Mouse (Mus musculus) left cerebral cortex, adult 18-20 months (tissue): ENCODE measurements around the gene Gtf2f1. TPM values are rescaled to one million over a fixed set of nuclear protein-coding genes. Genes with fewer than 3 reads are reported as not detected.

Experiments used
- DNase-seq, 2 experiments: peaks; one replicate each; pipeline ENCODE4 v3.0.0; 2021 to 2022; ENCODE audit warnings: low spot score in 2 of 2, mixed read lengths in 1 of 2
- total RNA-seq, 2 experiments: library from RNA; stranded (reverse); gene quantifications; 2 replicates each; pipeline ENCODE4 v1.2.3; 2021

Gtf2f1 gene
- total RNA-seq, 2 experiments from 2014 or later: 60.7 to 64.5 TPM

GRCm38 (mm10) chr17:57007137-57007905 is 3.8 kb downstream of the Gtf2f1 start:
- no peak for DNase-seq

DNA sequence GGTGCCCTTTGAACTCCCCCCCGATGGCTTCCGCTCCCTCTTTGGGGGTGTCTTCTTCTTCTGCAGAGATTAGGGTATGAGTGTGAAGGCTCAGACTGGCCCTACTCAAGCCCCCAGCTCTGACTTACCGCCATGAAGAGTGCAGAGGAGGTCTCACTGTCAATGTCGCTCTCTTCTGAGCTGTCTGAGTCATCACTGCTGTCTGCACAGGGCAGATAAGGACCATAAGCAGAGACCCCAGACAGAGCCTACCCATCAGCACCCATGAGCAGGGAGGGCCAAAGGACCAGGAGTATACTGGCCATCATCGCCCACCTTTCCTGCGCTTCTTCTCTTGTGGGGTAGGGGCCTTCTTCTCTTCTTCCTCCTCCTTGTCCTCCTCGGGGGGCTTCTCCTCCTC is 7.1 kb downstream of the Gtf2f1 start:
- no peak for DNase-seq

- no peak for DNase-seq
Observed at GRCm38 (mm10) chr17:57001228-57001627, 9.9 kb downstream of the Gtf2f1 start.

DNA sequence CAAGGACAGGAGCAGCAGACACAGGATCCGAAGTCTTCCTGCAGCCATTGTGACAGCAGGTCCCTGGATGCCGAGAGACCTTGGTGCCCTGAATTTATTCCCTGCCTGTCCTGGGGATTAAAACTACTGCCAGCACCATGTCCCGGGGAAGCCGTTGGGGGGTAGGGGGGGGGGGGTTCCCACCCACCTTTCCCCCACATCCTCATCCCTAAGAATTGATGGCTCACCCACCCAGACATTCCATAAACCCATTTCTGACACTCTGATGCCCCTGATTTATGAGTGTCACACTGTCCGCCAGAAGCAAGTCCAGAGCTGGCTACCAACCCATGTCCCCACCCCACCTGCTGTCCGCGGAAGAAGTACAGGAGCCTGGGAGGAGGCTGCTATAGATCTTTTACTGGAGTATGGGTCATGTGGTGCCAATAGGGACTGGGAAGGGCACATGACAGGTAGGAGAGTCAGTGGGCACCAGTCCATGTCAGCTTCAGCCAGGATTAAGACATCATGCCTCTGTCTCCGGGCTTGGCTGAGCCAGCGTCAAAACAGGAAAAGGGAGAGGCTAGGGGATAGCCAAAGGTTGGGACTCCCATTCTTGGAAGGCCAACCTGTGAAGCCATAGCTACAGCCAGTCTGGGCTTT is 11.0 kb downstream of the Gtf2f1 start, which contains the start of gene Pspn:
Pspn (minus strand) TSS at position 51 of the 642 bp plus-strand sequence.
- DNase-seq: no peak

DNA sequence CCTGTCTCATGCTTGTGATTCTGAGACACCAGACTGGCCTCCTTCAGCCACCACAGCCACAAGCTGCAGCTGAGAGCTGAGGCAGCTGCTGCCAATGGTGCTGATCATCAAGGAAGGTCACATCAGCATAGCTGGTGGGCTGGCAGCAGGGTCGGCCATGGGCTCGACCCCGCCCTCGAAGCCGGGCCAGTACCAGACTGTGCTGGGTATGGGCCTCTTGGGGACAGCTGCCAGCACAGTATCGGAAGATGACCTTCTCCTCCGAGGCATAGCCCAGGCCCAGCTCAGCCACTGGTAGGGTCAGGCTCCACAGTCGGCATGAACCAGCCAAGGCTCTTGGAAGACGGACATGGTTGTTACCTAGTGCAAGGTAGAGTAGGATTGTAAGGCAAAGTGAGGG is 11.7 kb downstream of the Gtf2f1 start:
- DNase-seq: no peak

DNA sequence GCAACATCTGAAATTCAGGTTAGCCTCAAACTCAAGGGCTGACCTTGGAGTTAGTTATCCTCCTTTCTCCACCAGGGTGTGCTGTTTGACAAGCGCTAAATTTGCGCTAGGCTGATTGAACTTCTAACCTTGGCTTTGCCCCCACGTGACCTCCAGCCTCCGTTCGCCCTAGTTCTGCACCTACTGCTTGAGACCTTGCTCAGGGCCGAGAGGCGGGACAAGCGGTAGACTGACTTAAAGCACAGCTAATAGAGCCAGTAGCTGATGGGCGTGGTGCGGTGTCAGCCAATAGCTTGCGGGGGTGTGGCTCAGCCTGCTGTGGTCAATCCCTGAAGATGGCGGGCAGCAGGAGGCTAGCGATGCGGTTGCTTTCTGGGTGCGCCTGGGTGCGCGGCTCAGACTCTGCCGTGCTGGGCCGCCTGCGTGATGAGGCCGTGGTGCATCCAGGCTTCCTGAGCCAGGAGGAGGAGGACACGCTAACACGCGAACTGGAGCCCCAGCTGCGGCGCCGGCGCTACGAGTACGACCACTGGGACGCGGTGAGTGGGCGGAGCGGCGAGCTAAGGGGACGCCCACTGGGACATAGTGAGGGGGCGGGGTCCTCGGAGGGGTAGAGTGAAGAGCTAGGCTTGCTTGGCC is 13.9 kb downstream of the Gtf2f1 start, which contains the start of gene Alkbh7:
Alkbh7 (plus strand) TSS at position 311 of the 639 bp plus-strand sequence.
- DNase-seq: peak; percentile 90 to 93

DNA sequence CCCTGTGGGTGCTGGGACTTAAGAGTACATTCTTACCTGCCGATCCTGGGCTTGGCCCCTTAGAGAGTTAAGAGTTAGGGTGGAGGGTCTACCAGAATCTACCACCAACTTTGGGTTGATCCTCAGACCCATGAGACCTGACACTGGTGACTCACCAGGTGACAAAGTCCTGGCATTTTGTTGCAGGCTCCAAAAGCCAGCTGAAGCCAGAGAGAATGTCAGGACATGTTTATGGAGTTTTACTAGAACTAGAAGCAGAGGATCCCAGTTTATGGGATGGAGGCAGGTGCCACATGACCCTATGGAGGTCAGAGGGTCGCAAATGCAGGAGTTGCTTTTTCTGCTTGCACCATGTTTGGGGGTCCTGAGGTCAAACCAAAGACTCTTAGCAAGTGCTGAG is 14.6 kb downstream of the Gtf2f1 start:
- no peak for DNase-seq

GRCm38 (mm10) chr17:56995046-56995445 is 16.0 kb downstream of the Gtf2f1 start:
- no peak for DNase-seq

DNA sequence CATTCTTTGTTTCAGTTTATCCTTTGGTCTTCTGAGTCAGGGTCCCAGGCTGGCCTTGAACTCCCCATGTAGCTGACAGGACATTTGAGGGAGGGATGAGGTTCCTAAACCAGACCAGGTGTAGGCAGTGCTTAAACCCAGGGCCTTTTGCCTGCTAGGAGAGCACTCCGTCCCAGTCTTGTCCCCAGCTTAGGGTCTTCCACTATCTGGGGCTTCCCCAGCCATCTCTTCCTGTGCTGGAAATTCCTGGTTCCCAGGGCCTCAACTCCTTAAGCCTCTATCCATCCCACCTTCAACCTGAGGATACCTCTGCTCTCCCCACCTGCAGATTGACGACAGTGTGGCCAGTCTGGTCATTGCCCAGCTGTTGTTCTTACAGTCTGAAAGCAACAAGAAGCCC is 20.1 kb downstream of the Gtf2f1 start:
- no peak for DNase-seq

- peak; percentile 95 for DNase-seq
Observed at GRCm38 (mm10) chr17:56990115-56990746, 20.9 kb downstream of the Gtf2f1 start, which contains the start of gene Clpp. Gene Clpp, plus strand, starts transcription at chr17:56990305.

GRCm38 (mm10) chr17:56989467-56990114 is 21.5 kb downstream of the Gtf2f1 start:
- peak; percentile 73 to 78 for DNase-seq

GRCm38 (mm10) chr17:56988921-56989430 is 22.1 kb downstream of the Gtf2f1 start:
- no peak for DNase-seq

DNA sequence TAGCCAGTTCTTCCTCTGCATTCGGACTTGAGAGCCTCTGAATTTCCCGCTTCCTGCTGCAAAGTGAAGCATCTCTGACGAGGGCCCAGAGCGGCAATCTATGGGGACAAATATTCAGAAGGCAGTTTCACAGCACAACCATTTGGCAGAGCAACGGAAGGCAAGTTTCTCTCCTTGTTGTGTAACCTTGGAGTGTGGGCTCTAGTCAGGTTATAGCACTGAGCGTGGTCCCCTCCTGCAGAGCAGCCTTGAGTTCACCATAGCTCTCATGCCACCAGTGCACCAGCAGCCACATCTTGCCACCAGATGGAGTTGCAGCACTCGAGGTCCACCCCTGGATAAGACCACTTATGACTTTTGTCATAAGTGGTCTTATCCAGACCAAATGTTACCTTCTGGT is 22.6 kb downstream of the Gtf2f1 start:
- no peak for DNase-seq

- DNase-seq: no peak
Observed at GRCm38 (mm10) chr17:56986105-56986805, 24.8 kb downstream of the Gtf2f1 start.

GRCm38 (mm10) chr17:56985656-56986055 is 25.4 kb downstream of the Gtf2f1 start:
- no peak for DNase-seq

DNA sequence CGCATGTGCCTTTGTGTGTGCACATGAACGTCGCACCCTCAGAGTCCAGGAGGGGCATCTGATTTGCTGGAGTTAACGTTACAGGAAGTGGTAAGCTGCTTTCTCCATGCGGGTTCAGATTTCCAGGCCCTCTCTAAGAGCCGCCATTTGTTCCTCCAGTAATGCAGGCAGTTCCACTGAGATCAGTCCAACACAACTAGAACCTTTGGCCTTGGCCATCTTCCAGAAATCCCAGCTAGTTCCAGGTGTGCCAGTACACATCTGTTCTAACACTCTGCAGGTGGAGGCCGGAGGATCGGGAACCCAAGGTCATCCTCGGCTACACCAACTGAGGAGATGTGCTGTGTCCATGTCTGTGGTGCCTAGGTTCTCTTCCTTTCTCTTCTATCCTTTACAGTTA is 26.2 kb downstream of the Gtf2f1 start:
- no peak for DNase-seq

- DNase-seq: no peak
Observed at GRCm38 (mm10) chr17:56982013-56982412, 29.1 kb downstream of the Gtf2f1 start, which contains the start of gene Acer1. Gene Acer1, minus strand, starts transcription at chr17:56982126.

DNA sequence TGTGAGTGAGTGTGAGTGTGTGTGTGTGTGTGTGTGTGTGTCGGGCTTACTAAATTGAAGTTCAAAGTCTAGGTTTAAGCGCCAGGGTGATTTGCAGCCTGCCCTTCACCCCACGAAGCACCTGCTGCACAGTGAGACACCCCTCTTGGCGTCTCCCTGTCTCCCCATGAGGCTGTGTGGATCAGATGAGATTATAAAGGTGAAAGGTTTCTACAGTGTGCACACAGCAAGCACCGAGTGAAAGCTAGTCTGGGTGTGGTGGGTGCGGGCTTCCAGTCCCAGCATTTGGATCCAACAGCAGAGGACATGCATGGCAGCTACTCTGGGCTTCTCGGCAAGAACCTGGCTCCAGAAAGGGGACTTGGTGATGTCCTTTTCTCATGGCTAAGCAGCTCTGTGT is 30.0 kb downstream of the Gtf2f1 start:
- DNase-seq: no peak

DNA sequence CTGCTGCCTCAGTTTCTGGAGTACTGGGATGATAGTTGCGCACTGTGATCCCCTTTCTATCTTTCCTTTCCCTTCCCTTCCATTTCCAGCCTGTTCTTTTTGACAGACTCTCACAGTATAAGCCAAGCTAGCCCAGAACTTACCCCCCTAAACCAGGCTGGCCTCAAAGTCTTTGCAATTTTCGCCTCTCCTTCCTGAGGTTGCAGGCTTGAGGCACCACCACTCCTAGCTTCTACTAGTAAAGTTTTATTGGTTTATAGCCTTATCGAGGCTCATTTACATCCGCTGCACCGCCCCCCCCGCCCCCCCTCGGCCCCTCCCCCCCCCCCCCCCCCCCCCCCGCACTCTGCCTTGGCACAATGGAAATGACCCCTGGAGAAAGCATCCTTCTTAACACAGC is 31.6 kb downstream of the Gtf2f1 start:
- no peak for DNase-seq
